Mouse (Mus musculus): ENCODE data around the gene Dhrs13. TPM values are rescaled to one million over a fixed set of nuclear protein-coding genes. Genes with fewer than 3 reads are reported as not detected.

Gene Dhrs13
- total RNA-seq, 1 experiment from 2014 or later: 10.3 TPM

Small RNA genes within 50 kb of the gene (microRNA-seq; reads per million reads assigned to microRNA genes)
- gene Mir144 (369 to 3,034 reads per million in 2 experiments), gene Mir451a (0 reads per million in 2 experiments), gene Mir451b (0 reads per million in 2 experiments)

Other genes starting within 250 kb of the Dhrs13 start
- gene Gm10277, start 244.5 kb upstream of the Dhrs13 start, total RNA-seq (2021): not detected in 2 replicates
- gene Pipox, start 138.2 kb upstream of the Dhrs13 start, total RNA-seq (2021): 3.7 and 21.3 TPM in 2 replicates
- 3.5 and 3.8 TPM in 2 replicates for gene Sez6, start 101.5 kb upstream of the Dhrs13 start, total RNA-seq (2021)
- gene Phf12, start 49.5 kb upstream of the Dhrs13 start, total RNA-seq (2021): 52.2 and 60.9 TPM in 2 replicates
- 74.3 and 81.5 TPM in 2 replicates for gene Flot2, start 5.7 kb downstream of the Dhrs13 start, total RNA-seq (2021)
- gene Eral1, start 48.1 kb downstream of the Dhrs13 start, total RNA-seq (2021): 28.8 and 31.6 TPM in 2 replicates
- 18.1 and 19.1 TPM in 2 replicates for gene Fam222b, start 62.4 kb downstream of the Dhrs13 start, total RNA-seq (2021)
- 47.2 and 50.7 TPM in 2 replicates for gene Traf4, start 133.3 kb downstream of the Dhrs13 start, total RNA-seq (2021)
- gene Nek8, start 144.4 kb downstream of the Dhrs13 start, total RNA-seq (2021): 8.5 and 9.0 TPM in 2 replicates
- gene Tlcd1, start 144.4 kb downstream of the Dhrs13 start, total RNA-seq (2021): 36.4 and 46.4 TPM in 2 replicates
- 1,759 and 1,890 TPM in 2 replicates for gene Rpl23a, start 151.3 kb downstream of the Dhrs13 start, total RNA-seq (2021)
- gene Rab34, start 156.2 kb downstream of the Dhrs13 start, total RNA-seq (2021): 89.2 and 92.2 TPM in 2 replicates
- gene Proca1, start 161.1 kb downstream of the Dhrs13 start, total RNA-seq (2021): 17.6 and 26.3 TPM in 2 replicates
- 75.3 and 78.8 TPM in 2 replicates for gene Sdf2, start 213.5 kb downstream of the Dhrs13 start, total RNA-seq (2021)
- gene Supt6, start 213.7 kb downstream of the Dhrs13 start, total RNA-seq (2021): 60.1 and 65.4 TPM in 2 replicates
- 146 and 153 TPM in 2 replicates for gene 2610507B11Rik, start 229.5 kb downstream of the Dhrs13 start, total RNA-seq (2021)